Mouse (Mus musculus): ENCODE data around the gene Akap6. TPM values are rescaled to one million over a fixed set of nuclear protein-coding genes. Genes with fewer than 3 reads are reported as not detected.

The Akap6 gene
- polyA plus RNA-seq, 1 experiment from 2014 or later, result 4.5 TPM

- no peaks in the 10 kb centered on the region for H3K27me3 ChIP-seq (ENCODE audit: control insufficient read depth, insufficient read depth, low read length)
- H3K4me2 ChIP-seq (ENCODE audit: low read depth, low read length), result no peak overlapping the region
- no peak overlapping the region for H3K9ac ChIP-seq (replicated peaks; ENCODE audit: low read length)
- 96% methylated on average over 2 of the region's 2 CpGs for WGBS
- ATAC-seq (replicated peaks; ENCODE audit: insufficient number of reproducible peaks, low FRiP score, low TSS enrichment, low read depth) (no peak), DNase-seq (ENCODE audit: low spot score) (no peak)
- H3K4me1 ChIP-seq (ENCODE audit: control insufficient read depth, insufficient read depth, low read length), result no peaks in the 10 kb centered on the region
- H3K4me3 ChIP-seq (ENCODE audit: low read depth, low read length), result no peak overlapping the region
- H3K9me3 ChIP-seq (replicated peaks; ENCODE audit: control insufficient read depth, low read length), result no peaks in the 10 kb centered on the region
- H3K27ac ChIP-seq (replicated peaks; ENCODE audit: low read depth, low read length), result no peak overlapping the region
- H3K36me3 ChIP-seq (replicated peaks; ENCODE audit: control insufficient read depth, insufficient read depth, low read depth, low read length), result no peaks in the 10 kb centered on the region
These were observed 10.5 kb upstream of the Akap6 start for GRCm38 (mm10) chr12:52688712-52689111.

DNA sequence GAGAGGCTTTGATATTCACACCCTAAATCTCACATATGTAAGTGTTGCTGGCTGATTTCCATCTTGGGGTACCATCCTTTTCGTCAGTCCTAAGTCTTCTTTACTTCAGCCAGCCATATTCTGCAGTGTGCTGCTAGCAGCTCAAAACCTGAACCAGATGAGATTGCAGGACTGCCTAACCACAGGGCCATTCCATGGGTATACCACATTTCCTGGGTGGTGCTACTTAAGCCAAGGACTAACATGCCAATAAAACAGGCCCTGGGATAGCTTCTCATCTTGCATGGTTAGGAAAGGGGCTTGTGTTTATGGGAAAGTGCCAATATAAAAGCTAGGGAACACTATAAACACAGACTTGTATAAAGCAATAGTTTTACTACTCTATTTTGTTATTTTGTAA is 7.6 kb upstream of the Akap6 start:
- no peak for ATAC-seq (replicated peaks; ENCODE audit: insufficient number of reproducible peaks, low FRiP score, low TSS enrichment, low read depth)
- Histone ChIP-seq H3K4me1 (ENCODE audit: control insufficient read depth, insufficient read depth, low read length) (no peaks in the 10 kb centered on the region), H3K4me3 (ENCODE audit: low read depth, low read length) (no peak overlapping the region), H3K4me2 (ENCODE audit: low read depth, low read length) (no peak overlapping the region), H3K36me3 (replicated peaks; ENCODE audit: control insufficient read depth, insufficient read depth, low read depth, low read length) (no peaks in the 10 kb centered on the region), H3K9ac (replicated peaks; ENCODE audit: low read length) (no peak overlapping the region), H3K9me3 (replicated peaks; ENCODE audit: control insufficient read depth, low read length) (no peaks in the 10 kb centered on the region), H3K27ac (replicated peaks; ENCODE audit: low read depth, low read length) (no peak overlapping the region), H3K27me3 (ENCODE audit: control insufficient read depth, insufficient read depth, low read length) (no peaks in the 10 kb centered on the region)
- WGBS, result 74% methylated on average over 1 of the region's 1 CpGs
- DNase-seq (ENCODE audit: low spot score), result no peak

DNA sequence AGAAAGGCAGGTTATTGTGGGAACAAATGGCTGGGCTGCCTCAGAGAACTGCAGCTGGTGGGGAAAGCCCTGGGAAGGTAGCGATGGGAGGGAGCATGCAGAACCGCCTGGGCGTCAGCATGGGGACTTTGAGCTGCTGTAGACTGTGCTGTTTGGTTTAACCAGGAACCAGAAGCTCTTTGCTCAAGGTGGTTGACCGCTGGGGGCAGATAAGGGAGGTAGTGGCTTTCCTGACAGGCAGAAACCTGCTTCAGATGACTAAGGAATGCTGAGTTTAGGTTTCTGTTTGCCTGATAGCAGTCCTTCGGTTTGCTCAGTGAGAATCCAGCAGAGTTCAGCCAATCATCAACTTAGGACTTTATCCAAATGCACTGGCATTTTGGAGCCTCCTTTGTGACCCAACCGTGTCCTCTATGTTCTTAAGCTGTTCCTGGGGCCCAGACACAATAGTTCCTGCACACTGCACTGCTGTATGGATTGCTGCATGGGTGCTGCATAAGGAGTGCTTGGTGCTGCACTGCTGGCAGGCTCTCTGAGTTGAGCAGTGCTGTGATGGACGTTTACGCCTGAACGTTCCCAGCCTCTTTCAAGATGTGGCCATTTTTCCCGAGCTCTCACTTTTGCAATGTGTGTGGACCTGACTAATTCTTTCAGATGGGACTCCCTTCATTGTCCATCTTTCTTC is 6.8 kb upstream of the Akap6 start:
- ATAC-seq (replicated peaks; ENCODE audit: insufficient number of reproducible peaks, low FRiP score, low TSS enrichment, low read depth), result no peak
- Histone ChIP-seq H3K36me3 (replicated peaks; ENCODE audit: control insufficient read depth, insufficient read depth, low read depth, low read length) (no peaks in the 10 kb centered on the region), H3K27me3 (ENCODE audit: control insufficient read depth, insufficient read depth, low read length) (no peaks in the 10 kb centered on the region), H3K27ac (replicated peaks; ENCODE audit: low read depth, low read length) (no peak overlapping the region), H3K4me2 (ENCODE audit: low read depth, low read length) (no peak overlapping the region), H3K9ac (replicated peaks; ENCODE audit: low read length) (no peak overlapping the region), H3K9me3 (replicated peaks; ENCODE audit: control insufficient read depth, low read length) (no peaks in the 10 kb centered on the region), H3K4me3 (ENCODE audit: low read depth, low read length) (no peak overlapping the region), H3K4me1 (ENCODE audit: control insufficient read depth, insufficient read depth, low read length) (no peaks in the 10 kb centered on the region)
- DNase-seq (ENCODE audit: low spot score), result no peak
- WGBS, result 63% methylated on average over 10 of the region's 10 CpGs

GRCm38 (mm10) chr12:52697407-52698109 is 1.6 kb upstream of the Akap6 start:
- DNase-seq (ENCODE audit: low spot score) (no peak), ATAC-seq (replicated peaks; ENCODE audit: insufficient number of reproducible peaks, low FRiP score, low TSS enrichment, low read depth) (no peak)
- H3K9ac ChIP-seq (replicated peaks; ENCODE audit: low read length), result no peak overlapping the region
- WGBS, result 58% methylated on average over 3 of the region's 3 CpGs
- H3K27ac ChIP-seq (replicated peaks; ENCODE audit: low read depth, low read length), result no peak overlapping the region
- H3K4me3 ChIP-seq (ENCODE audit: low read depth, low read length), result no peak overlapping the region
- no peaks in the 10 kb centered on the region for H3K36me3 ChIP-seq (replicated peaks; ENCODE audit: control insufficient read depth, insufficient read depth, low read depth, low read length)
- H3K27me3 ChIP-seq (ENCODE audit: control insufficient read depth, insufficient read depth, low read length), result no peaks in the 10 kb centered on the region
- H3K4me1 ChIP-seq (ENCODE audit: control insufficient read depth, insufficient read depth, low read length), result peaks cover 3% of the 10 kb centered on the region; the same call in 1 of the 2 replicates
- H3K9me3 ChIP-seq (replicated peaks; ENCODE audit: control insufficient read depth, low read length), result no peaks in the 10 kb centered on the region
- no peak overlapping the region for H3K4me2 ChIP-seq (ENCODE audit: low read depth, low read length)

GRCm38 (mm10) chr12:52698276-52698930 is 780 bp upstream of the Akap6 start:
- no peak for ATAC-seq (replicated peaks; ENCODE audit: insufficient number of reproducible peaks, low FRiP score, low TSS enrichment, low read depth)
- H3K27ac ChIP-seq (replicated peaks; ENCODE audit: low read depth, low read length), result no peak overlapping the region

GRCm38 (mm10) chr12:52699961-52700696 is 946 bp downstream of the Akap6 start:
- no peak for ATAC-seq (replicated peaks; ENCODE audit: insufficient number of reproducible peaks, low FRiP score, low TSS enrichment, low read depth)
- Histone ChIP-seq H3K9ac (replicated peaks; ENCODE audit: low read length) (peak overlapping the region; percentile 50; the same call in 1 of the 2 replicates), H3K36me3 (replicated peaks; ENCODE audit: control insufficient read depth, insufficient read depth, low read depth, low read length) (no peaks in the 10 kb centered on the region), H3K4me3 (ENCODE audit: low read depth, low read length) (peak overlapping the region; percentile 24), H3K9me3 (replicated peaks; ENCODE audit: control insufficient read depth, low read length) (no peaks in the 10 kb centered on the region), H3K4me1 (ENCODE audit: control insufficient read depth, insufficient read depth, low read length) (peaks cover 3% of the 10 kb centered on the region; the same call in 1 of the 2 replicates), H3K27me3 (ENCODE audit: control insufficient read depth, insufficient read depth, low read length) (no peaks in the 10 kb centered on the region), H3K27ac (replicated peaks; ENCODE audit: low read depth, low read length) (0 out of 2 replicates have a peak overlapping the region, but pooled peaks have one; percentile 28), H3K4me2 (ENCODE audit: low read depth, low read length) (peak overlapping the region; percentile 24)
- DNase-seq (ENCODE audit: low spot score), result peak; percentile 33
- 23% methylated on average over 15 of the region's 15 CpGs for WGBS

More at GRCm38 (mm10) chr12:52698276-52698930, 780 bp upstream of the Akap6 start:
- Histone ChIP-seq H3K9me3 (replicated peaks; ENCODE audit: control insufficient read depth, low read length) (no peaks in the 10 kb centered on the region), H3K9ac (replicated peaks; ENCODE audit: low read length) (no peak overlapping the region), H3K4me2 (ENCODE audit: low read depth, low read length) (no peak overlapping the region), H3K36me3 (replicated peaks; ENCODE audit: control insufficient read depth, insufficient read depth, low read depth, low read length) (no peaks in the 10 kb centered on the region), H3K4me1 (ENCODE audit: control insufficient read depth, insufficient read depth, low read length) (peaks cover 3% of the 10 kb centered on the region; the same call in 1 of the 2 replicates), H3K4me3 (ENCODE audit: low read depth, low read length) (no peak overlapping the region), H3K27me3 (ENCODE audit: control insufficient read depth, insufficient read depth, low read length) (no peaks in the 10 kb centered on the region)
- peak; percentile 30 for DNase-seq (ENCODE audit: low spot score)
- WGBS, result 23% methylated on average over 5 of the region's 5 CpGs

DNA sequence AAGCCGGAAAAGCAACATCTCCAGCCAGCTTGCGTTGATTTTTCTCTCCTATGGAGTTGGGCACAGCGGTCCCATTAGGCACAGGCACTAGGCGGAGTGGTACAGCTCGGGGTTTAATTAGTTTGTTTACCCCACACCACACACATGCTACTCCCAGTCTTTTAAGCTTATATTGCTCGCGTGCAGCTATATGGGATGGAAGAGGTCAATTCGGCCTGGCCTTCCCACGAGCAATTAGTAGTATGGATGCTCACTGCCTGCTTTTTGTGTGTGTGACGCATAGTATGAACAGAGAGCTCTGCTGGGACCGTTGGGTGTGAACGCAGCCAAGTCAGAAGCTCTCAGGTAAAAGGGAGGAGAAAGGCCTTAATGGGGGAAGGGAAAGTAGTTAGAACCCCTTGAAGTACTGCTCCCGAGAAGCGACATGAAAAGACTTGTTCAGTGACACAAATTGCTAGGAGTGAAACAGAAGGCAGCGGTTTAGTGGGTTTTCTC is 1.6 kb downstream of the Akap6 start:
- 29% methylated on average over 15 of the region's 15 CpGs for WGBS
- H3K36me3 ChIP-seq (replicated peaks; ENCODE audit: control insufficient read depth, insufficient read depth, low read depth, low read length), result no peaks in the 10 kb centered on the region
- no peaks in the 10 kb centered on the region for H3K9me3 ChIP-seq (replicated peaks; ENCODE audit: control insufficient read depth, low read length)
- peak overlapping the region; percentile 50 for H3K9ac ChIP-seq (replicated peaks; ENCODE audit: low read length)
- no peak; the same call in 1 of the 2 replicates for ATAC-seq (replicated peaks; ENCODE audit: insufficient number of reproducible peaks, low FRiP score, low TSS enrichment, low read depth)
- H3K27me3 ChIP-seq (ENCODE audit: control insufficient read depth, insufficient read depth, low read length), result no peaks in the 10 kb centered on the region
- H3K27ac ChIP-seq (replicated peaks; ENCODE audit: low read depth, low read length), result peak overlapping the region; percentile 28; the same call in 1 of the 2 replicates
- peak; percentile 36 for DNase-seq (ENCODE audit: low spot score)
- H3K4me2 ChIP-seq (ENCODE audit: low read depth, low read length), result peak overlapping the region; percentile 42
- H3K4me1 ChIP-seq (ENCODE audit: control insufficient read depth, insufficient read depth, low read length), result peaks cover 3% of the 10 kb centered on the region; the same call in 1 of the 2 replicates
- peak overlapping the region; percentile 24 for H3K4me3 ChIP-seq (ENCODE audit: low read depth, low read length)
